Mouse (Mus musculus): ENCODE results near the gene Eri3. TPM values are rescaled to one million over a fixed set of nuclear protein-coding genes. Genes with fewer than 3 reads are reported as not detected.

Gene Eri3
- polyA plus RNA-seq, 1 experiment from 2014 or later = 279 TPM

GRCm38 (mm10) chr4:117633527-117633926 lies 83.4 kb downstream of the Eri3 start:
- H3K9ac ChIP-seq = no peak overlapping the region
- WGBS = 67% methylated on average over 5 of the region's 5 CpGs
- H3K4me3 ChIP-seq = no peak overlapping the region
- no peaks in the 10 kb centered on the region for H3K36me3 ChIP-seq (replicated peaks)
- no peak overlapping the region for H3K4me2 ChIP-seq
- ATAC-seq (replicated peaks) = no peak
- H3K27me3 ChIP-seq (replicated peaks) = no peaks in the 10 kb centered on the region
- H3K27ac ChIP-seq = no peak overlapping the region
- H3K9me3 ChIP-seq = no peaks in the 10 kb centered on the region
- H3K4me1 ChIP-seq = peaks cover 27% of the 10 kb centered on the region

- H3K27ac ChIP-seq = no peak overlapping the region
- H3K9ac ChIP-seq = no peak overlapping the region
- H3K4me2 ChIP-seq = no peak overlapping the region
- H3K4me1 ChIP-seq = peaks cover 27% of the 10 kb centered on the region
- H3K27me3 ChIP-seq (replicated peaks) = no peaks in the 10 kb centered on the region
- no peaks in the 10 kb centered on the region for H3K9me3 ChIP-seq
- H3K4me3 ChIP-seq = no peak overlapping the region
- no peaks in the 10 kb centered on the region for H3K36me3 ChIP-seq (replicated peaks)
- WGBS = 91% methylated on average over 7 of the region's 7 CpGs
- ATAC-seq (replicated peaks) = no peak
These were observed 84.5 kb downstream of the Eri3 start for GRCm38 (mm10) chr4:117634642-117635041.

- Histone ChIP-seq H3K4me3 (no peak overlapping the region), H3K9ac (no peak overlapping the region), H3K4me2 (no peak overlapping the region), H3K27me3 (replicated peaks) (no peaks in the 10 kb centered on the region), H3K36me3 (replicated peaks) (no peaks in the 10 kb centered on the region), H3K27ac (peak overlapping the region; percentile 76), H3K4me1 (peaks cover 22% of the 10 kb centered on the region), H3K9me3 (no peaks in the 10 kb centered on the region)
- 80% methylated on average over 4 of the region's 4 CpGs for WGBS
- 0 out of 2 replicates have a peak, but pooled peaks have one; percentile 17 for ATAC-seq (replicated peaks)
These were observed 86.0 kb downstream of the Eri3 start for GRCm38 (mm10) chr4:117636152-117636551.

DNA sequence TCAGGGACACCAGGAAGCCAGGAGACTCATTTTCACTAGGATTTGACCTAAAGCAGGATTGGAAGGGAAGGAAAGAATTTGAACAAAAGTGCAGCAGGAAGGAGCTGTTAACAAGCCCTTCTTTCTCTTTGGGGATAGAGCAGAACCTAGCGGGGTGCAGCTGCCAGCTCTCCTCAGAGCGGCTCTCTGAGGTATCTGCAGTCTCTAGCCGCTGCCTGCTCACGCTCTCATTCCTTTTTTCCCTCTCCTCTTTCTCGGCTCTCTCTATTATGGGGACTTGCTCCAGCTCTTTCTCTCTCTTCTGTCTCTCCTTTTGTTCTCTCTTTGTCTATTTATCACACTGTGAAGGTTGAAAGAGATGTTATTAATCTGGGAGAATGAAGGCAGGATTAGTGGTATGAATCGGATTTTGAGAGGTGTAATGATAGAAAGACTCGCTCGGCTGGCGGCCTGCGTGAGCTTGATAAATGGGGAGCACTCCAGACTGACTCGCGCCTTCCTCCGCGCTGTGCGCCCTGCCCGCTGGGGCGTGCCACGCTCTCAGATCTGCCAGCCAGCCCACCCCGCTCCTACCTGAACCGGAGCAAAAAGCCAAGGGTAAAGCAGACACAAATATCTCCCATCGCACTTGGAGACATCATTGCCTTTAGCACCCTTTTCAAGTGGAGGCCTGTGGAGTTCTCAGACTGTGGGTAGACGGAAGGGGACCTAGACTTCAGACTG lies 86.9 kb downstream of the Eri3 start:
- H3K9me3 ChIP-seq = no peaks in the 10 kb centered on the region
- H3K4me1 ChIP-seq = peaks cover 22% of the 10 kb centered on the region
- H3K9ac ChIP-seq = peak overlapping the region; percentile 26
- H3K27me3 ChIP-seq (replicated peaks) = no peaks in the 10 kb centered on the region
- H3K4me3 ChIP-seq = no peak overlapping the region
- peak overlapping the region; percentile 76 for H3K27ac ChIP-seq
- WGBS = 17% methylated on average over 22 of the region's 22 CpGs
- H3K4me2 ChIP-seq = peak overlapping the region; percentile 25
- no peaks in the 10 kb centered on the region for H3K36me3 ChIP-seq (replicated peaks)
- peak; percentile 72 for ATAC-seq (replicated peaks)

DNA sequence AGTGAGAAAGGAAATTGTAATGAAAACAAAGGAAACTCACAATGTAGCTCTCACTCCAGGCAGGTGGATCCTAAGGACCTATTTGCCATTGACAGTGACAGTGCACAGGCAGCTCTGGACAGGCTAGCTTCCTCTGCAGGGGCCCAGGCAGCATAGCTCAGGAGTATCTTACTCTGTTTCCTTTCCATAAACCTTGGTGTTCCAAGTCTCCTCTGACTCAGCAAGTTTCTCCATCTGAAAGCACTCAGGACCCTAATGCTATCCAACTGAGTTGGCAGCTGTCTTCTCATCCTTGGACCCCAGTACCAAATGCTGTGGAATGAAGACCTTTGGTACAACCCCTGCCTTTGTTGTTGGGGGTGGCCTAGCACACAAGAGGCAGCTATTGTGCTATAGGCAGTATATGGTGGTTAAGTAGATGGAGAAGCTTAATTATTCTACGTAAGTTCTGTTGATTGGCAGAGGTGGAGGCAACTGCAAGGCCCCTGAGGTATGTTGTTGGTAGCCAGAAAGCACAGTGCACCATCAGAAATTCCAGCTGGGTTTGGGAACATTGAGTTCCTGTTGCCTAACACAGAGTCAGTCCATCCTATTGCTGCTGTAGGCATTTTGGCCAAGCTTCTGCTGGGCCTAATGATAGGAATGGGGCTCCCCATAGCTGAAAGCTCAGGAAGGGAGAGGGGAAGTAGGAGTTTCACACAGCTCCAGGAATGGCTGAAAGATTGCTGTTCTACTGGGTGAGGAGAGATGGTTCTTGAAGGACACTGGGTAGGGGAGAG lies 90.9 kb downstream of the Eri3 start:
- no peak overlapping the region for H3K4me3 ChIP-seq
- no peaks in the 10 kb centered on the region for H3K9me3 ChIP-seq
- no peak overlapping the region for H3K27ac ChIP-seq
- H3K27me3 ChIP-seq (replicated peaks) = no peaks in the 10 kb centered on the region
- ATAC-seq (replicated peaks) = no peak
- H3K4me1 ChIP-seq = peaks cover 43% of the 10 kb centered on the region
- WGBS = 85% methylated on average over 1 of the region's 1 CpGs
- H3K4me2 ChIP-seq = no peak overlapping the region
- no peaks in the 10 kb centered on the region for H3K36me3 ChIP-seq (replicated peaks)
- H3K9ac ChIP-seq = no peak overlapping the region

GRCm38 (mm10) chr4:117641804-117642203 lies 91.6 kb downstream of the Eri3 start:
- no peaks in the 10 kb centered on the region for H3K27me3 ChIP-seq (replicated peaks)
- H3K4me3 ChIP-seq = no peak overlapping the region
- no peak for ATAC-seq (replicated peaks)
- H3K4me1 ChIP-seq = peaks cover 43% of the 10 kb centered on the region
- no peaks in the 10 kb centered on the region for H3K9me3 ChIP-seq
- H3K36me3 ChIP-seq (replicated peaks) = no peaks in the 10 kb centered on the region
- no peak overlapping the region for H3K27ac ChIP-seq
- H3K9ac ChIP-seq = no peak overlapping the region
- WGBS = 97% methylated on average over 1 of the region's 1 CpGs
- H3K4me2 ChIP-seq = no peak overlapping the region

DNA sequence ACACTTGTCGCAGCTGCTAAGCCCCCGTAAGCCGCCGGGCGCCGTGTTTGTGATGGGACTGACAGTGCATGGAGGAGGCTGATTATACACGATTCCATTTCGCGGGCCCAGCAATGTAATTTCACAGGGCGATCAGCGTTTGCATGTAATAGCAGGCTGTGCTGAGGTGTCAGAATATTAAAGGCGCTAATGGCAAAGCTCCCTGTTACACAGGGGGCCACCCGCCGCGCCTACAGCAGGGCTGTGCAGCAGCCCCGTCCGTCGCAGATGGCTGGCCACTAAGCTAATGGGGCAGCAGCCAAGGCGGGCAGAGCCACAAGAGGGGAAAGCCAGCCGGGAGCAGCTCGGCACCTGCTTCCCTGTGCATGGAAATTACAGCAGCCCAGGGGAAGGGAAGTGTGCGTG lies 94.9 kb downstream of the Eri3 start:
- Histone ChIP-seq H3K4me3 (no peak overlapping the region), H3K4me1 (peaks cover 62% of the 10 kb centered on the region), H3K27me3 (replicated peaks) (no peaks in the 10 kb centered on the region), H3K9ac (peak overlapping the region; percentile 19; the same call in 1 of the 2 replicates), H3K27ac (peak overlapping the region; percentile 80), H3K36me3 (replicated peaks) (no peaks in the 10 kb centered on the region), H3K4me2 (peak overlapping the region; percentile 35), H3K9me3 (no peaks in the 10 kb centered on the region)
- 6% methylated on average over 22 of the region's 22 CpGs for WGBS
- ATAC-seq (replicated peaks) = peak; percentile 75

- WGBS = 46% methylated on average over 2 of the region's 2 CpGs
- H3K36me3 ChIP-seq (replicated peaks) = no peaks in the 10 kb centered on the region
- H3K4me3 ChIP-seq = no peak overlapping the region
- no peak overlapping the region; the same call in 1 of the 2 replicates for H3K9ac ChIP-seq
- H3K27ac ChIP-seq = peak overlapping the region; percentile 80
- H3K4me2 ChIP-seq = peak overlapping the region; percentile 35; the same call in 1 of the 2 replicates
- ATAC-seq (replicated peaks) = peak; percentile 51
- peaks cover 64% of the 10 kb centered on the region for H3K4me1 ChIP-seq
- H3K9me3 ChIP-seq = no peaks in the 10 kb centered on the region
- H3K27me3 ChIP-seq (replicated peaks) = no peaks in the 10 kb centered on the region
These were observed 95.7 kb downstream of the Eri3 start for GRCm38 (mm10) chr4:117645859-117646258.

DNA sequence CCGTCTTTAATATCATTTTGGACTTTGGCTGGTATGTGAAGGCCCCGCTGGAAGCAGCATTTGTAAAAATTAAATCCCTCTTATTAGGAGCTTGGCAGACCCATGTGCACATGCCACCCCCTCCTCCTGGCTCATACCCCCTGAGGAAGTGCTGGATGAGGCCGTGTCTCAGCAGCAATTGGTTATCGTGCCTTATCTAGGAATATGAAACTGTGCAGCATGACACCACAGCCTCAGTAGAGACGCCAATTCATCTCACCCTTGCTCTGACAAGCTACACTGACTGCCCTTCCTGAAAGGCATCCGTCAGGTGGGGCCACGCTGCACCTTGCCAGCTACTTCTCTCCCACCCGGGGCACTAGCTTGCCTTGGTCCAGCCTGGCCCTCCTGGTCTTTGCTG lies 96.3 kb downstream of the Eri3 start:
- peak overlapping the region; percentile 3; the same call in 1 of the 2 replicates for H3K9ac ChIP-seq
- peak overlapping the region; percentile 80 for H3K27ac ChIP-seq
- peak overlapping the region; percentile 9; the same call in 1 of the 2 replicates for H3K4me2 ChIP-seq
- peaks cover 65% of the 10 kb centered on the region for H3K4me1 ChIP-seq
- no peak overlapping the region for H3K4me3 ChIP-seq
- no peaks in the 10 kb centered on the region for H3K27me3 ChIP-seq (replicated peaks)
- no peaks in the 10 kb centered on the region for H3K36me3 ChIP-seq (replicated peaks)
- peak; percentile 25 for ATAC-seq (replicated peaks)
- 24% methylated on average over 8 of the region's 8 CpGs for WGBS
- no peaks in the 10 kb centered on the region for H3K9me3 ChIP-seq

GRCm38 (mm10) chr4:117646926-117647755 lies 97.0 kb downstream of the Eri3 start:
- 9% methylated on average over 23 of the region's 23 CpGs for WGBS
- Histone ChIP-seq H3K4me2 (peak overlapping the region; percentile 9; the same call in 1 of the 2 replicates), H3K4me1 (peaks cover 71% of the 10 kb centered on the region), H3K36me3 (replicated peaks) (no peaks in the 10 kb centered on the region), H3K27ac (peak overlapping the region; percentile 80), H3K9me3 (no peaks in the 10 kb centered on the region), H3K4me3 (no peak overlapping the region), H3K27me3 (replicated peaks) (no peaks in the 10 kb centered on the region), H3K9ac (peak overlapping the region; percentile 3)
- ATAC-seq (replicated peaks) = peak; percentile 43

GRCm38 (mm10) chr4:117651626-117652101 lies 101.5 kb downstream of the Eri3 start:
- peaks cover 71% of the 10 kb centered on the region for H3K4me1 ChIP-seq
- H3K9me3 ChIP-seq = no peaks in the 10 kb centered on the region
- H3K27me3 ChIP-seq (replicated peaks) = no peaks in the 10 kb centered on the region
- peak; percentile 13; the same call in 1 of the 2 replicates for ATAC-seq (replicated peaks)
- no peak overlapping the region for H3K27ac ChIP-seq
- 23% methylated on average over 8 of the region's 8 CpGs for WGBS
- H3K9ac ChIP-seq = no peak overlapping the region
- H3K4me3 ChIP-seq = no peak overlapping the region
- no peak overlapping the region for H3K4me2 ChIP-seq
- H3K36me3 ChIP-seq (replicated peaks) = no peaks in the 10 kb centered on the region

- Histone ChIP-seq H3K36me3 (replicated peaks) (no peaks in the 10 kb centered on the region), H3K4me1 (peaks cover 71% of the 10 kb centered on the region), H3K9ac (no peak overlapping the region), H3K27ac (no peak overlapping the region), H3K4me2 (no peak overlapping the region), H3K9me3 (no peaks in the 10 kb centered on the region), H3K27me3 (replicated peaks) (no peaks in the 10 kb centered on the region), H3K4me3 (no peak overlapping the region)
- ATAC-seq (replicated peaks) = no peak
- 44% methylated on average over 5 of the region's 5 CpGs for WGBS
These were observed 102.6 kb downstream of the Eri3 start for GRCm38 (mm10) chr4:117652727-117653126.

All from midbrain, embryonic 15.5 days (tissue).